Mouse (Mus musculus): ENCODE results near the gene Ankmy1. TPM values are rescaled to one million over a fixed set of nuclear protein-coding genes. Genes with fewer than 3 reads are reported as not detected.

The Ankmy1 gene
- polyA plus RNA-seq, 1 experiment = 0.11 TPM

DNA sequence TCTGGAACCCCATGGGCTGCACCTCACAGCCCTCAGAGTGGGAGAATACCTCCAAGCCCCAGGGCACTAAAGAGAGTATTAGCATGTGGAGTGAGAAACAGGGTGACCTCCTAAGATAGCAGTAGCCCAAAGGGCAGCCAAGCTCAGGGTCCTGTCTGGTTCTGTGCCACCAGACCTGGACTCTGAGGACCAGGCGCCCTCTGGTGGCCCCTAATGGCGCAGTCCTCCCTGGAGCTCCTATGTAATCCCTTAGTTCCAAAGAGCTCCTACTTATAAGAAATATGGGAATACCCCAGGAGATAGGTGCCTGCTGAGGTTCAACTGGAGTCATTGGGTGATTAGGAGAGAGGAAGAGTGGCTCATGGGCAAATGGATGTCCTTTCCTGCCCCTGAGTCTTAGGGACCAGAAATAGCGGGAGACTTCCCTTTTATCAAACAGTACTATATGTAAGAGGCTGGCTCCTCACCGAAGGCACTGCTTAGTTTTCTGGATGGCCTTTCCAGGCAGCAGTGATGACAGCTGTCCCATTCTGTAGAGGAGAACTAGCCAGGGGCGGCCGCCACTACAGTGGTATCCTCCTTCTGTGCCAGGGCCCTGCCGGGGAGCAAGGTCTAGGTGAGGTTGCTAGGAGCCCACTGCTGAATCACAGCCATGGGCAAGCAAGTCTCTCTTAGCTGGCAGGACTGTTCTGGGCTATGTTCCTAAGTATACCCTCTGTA is 68.6 kb downstream of the Ankmy1 start:
- DNase-seq (ENCODE audit: low read depth, low spot score) = peak; percentile 38
- 66% methylated on average over 7 of the region's 7 CpGs for WGBS

DNA sequence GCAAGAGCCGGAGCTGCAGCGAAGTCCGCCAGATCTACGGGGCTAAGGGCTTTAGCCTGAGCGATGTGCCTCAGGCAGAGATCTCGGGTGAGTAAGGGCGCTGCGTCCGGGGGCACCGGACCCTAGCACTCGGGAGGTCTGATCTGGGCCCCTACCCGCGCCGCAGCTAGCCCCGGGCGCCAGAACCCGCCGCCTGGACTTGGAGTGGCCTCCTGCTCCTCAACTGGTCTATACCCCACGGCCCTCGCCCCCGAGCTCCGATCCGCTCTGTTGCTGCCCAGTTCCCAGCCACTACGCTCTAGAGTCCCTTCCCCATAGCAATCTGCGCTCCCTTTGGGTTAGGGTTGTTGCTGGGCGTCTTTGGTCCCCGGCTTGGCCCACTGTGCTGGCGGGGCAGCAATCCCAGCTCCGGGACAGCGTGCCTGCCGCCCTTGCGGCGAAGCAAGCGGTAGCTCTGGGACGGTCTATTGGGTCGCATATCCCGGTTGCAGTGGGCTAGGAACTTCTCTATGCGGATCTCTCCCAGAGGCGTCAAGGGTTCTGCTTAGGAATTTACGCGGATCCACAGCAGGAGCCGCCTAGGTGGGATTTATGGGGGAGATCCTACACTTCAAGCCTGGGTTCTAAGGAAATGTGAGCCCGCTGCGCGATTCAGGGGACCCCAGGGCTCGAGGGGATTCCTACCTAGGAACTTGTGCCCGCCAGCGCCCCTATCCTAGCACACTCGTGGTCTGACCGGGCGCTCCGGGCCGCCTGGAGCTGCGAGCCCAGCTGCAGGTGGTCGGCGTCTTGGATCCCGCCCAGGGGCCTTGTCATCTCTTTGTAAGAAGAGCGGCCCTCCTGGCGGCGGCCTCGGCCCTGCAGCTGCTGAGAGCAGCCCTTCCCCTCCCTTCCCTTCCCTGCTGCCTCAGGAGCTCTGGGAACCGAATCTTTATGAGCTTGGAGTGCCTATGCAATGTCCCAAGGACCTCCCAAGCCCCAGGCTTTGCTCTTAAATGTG is 70.4 kb downstream of the Ankmy1 start:
- no peak for DNase-seq (ENCODE audit: low read depth, low spot score)
- WGBS = 2% methylated on average over 62 of the region's 62 CpGs

DNA sequence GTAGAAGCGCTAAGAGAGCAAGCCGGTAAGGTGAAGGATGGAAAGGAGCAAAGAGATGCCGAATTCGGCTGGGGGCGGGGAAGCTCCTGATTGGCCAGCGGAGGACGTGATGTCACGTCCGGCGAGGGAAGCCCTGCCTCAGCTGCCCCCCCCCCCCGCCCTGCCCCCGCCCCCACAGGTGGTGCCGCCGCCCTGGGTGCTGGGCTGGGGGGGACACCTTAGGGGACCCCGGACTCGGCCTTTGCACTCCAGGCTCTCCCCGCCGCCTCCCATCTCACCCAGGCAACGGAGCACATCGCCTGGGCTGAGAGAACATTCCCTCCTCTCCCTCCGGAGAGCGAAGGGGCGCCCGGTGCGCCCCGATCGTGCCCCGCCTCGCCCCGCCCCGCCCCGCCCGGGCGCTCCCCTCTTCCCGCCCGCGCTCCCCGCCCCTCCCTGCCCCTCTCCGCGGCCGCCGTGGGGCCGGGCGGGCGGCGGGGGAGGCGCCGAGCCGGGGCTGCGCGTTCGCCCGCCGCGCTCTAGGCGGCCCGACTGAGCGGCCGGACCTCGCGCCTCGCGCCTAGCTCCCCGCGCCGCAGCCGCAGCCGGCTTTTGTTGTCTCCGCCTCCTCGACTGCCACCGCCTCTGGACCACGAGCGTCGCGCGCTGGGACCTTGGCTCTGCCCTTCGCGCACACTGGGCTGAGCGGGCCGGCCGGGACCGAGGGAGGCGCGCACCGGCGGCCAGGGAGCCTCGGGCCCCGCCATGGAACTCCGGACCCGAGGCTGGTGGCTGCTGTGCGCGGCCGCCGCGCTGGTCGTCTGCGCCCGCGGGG is 71.3 kb downstream of the Ankmy1 start, which contains the start of gene Gpc1:
Gene Gpc1, plus strand, starts transcription at position 458 of the 814 bp plus-strand sequence.
- under 1% methylated on average over 73 of the region's 99 CpGs for WGBS
- no peak for DNase-seq (ENCODE audit: low read depth, low spot score)

DNA sequence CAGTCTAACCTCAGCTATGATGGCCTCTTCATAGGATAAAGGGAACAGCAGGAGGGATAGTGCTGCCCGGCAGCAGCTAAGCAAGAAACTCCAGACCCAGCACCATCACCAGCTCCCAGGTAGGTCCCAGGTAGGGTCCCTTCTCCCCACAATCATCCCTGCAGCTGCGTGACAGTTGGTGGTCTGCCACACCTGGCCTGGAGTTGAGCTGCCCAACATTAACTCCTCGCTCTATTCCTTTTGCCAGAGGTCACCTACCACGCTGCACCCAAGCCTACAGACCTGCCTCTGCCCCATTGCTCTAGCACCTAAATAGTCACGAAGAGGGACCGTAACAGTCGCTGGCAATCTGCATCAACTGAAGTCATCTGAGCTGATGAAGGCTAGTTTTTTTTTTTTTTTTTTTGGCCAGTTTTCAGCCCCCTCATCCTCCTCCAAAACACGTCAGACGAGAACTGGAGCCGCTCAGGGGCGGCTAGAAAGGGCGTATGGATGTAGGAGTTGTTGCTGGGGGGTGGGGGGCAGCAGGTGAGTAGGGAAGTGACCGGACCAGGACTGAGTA is 72.0 kb downstream of the Ankmy1 start:
- 13% methylated on average over 13 of the region's 13 CpGs for WGBS

DNA sequence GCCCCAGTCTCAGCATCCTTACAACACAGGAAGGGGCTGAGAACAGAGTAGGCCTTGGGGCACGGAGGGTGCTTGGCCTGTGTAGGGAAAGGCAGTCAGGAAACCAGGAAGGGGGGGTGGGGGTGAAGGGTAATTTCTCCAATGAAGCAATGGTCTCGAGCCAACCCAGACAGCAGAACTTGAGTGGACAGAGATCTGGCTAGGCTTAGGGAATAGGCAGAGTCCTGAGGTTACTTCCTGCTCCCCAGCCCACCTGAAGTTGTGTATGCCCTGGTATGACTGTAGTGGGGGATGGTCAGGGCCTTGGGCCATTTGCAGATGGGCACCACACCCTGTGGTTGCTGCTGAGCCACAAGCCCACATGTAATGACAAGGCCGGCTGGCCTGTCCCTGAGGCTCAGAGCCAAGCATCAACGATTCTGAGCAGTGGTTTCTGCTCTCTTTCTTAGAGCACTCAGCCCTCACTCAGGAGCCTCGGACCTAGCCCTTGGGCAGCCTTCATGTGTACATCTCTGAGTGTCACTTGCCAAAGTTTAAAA is 86.9 kb downstream of the Ankmy1 start:
- no peak for DNase-seq (ENCODE audit: low read depth, low spot score)
- 66% methylated on average over 5 of the region's 5 CpGs for WGBS

More for the DNA sequence above, 72.0 kb downstream of the Ankmy1 start:
- no peak for DNase-seq (ENCODE audit: low read depth, low spot score)

DNA sequence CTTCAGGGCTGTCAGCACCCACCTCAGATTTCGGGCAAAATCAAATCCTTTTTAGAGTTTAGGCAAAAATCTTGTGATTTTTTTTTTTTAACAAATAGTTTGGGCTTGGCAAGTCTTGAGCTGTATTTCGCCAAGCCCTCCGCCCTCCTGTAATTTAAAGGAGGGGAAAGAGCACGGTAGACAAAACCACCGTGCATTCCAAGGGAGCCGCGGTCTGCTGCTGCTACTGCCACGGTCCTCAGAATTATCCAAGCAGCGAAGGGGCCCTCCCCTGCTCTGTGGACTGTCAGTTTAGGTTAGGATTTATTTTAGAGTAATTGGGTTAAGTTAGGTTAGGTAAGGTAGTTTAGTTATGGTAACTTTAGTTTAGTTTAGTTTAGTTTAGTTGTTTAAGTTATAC is 87.6 kb downstream of the Ankmy1 start:
- 36% methylated on average over 9 of the region's 9 CpGs for WGBS
- no peak for DNase-seq (ENCODE audit: low read depth, low spot score)

DNA sequence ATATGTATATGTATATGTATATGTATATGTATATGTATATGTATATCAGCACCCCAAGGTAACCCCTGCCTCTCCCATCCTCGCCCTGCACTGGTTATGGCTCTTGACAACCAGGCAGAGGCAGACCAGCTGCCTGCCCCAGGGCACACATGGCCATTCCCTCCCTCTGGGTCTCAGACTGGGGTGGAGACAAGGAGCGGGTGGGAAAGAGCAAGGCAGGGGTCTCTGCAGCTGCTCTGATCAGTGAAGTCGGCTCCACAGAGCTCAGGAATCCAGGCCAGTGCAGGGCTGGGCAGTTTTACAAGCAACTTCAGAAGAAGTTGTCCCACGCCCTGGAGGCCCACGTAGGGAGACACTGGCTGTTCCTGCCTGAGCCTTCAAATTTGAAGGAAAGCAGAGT is 88.4 kb downstream of the Ankmy1 start:
- DNase-seq (ENCODE audit: low read depth, low spot score) = no peak
- 47% methylated on average over 5 of the region's 5 CpGs for WGBS

Other genes starting within 250 kb of the Ankmy1 start
- 6.8 and 7.5 TPM in 2 replicates for gene Gpc1, start 71.3 kb downstream of the Ankmy1 start, polyA plus RNA-seq (2012; rRNA removed)
- gene Dusp28, start 4.1 kb upstream of the Ankmy1 start, polyA plus RNA-seq (2012; rRNA removed) = 10.4 and 12.7 TPM in 2 replicates
- gene Rnpepl1, start 7.9 kb upstream of the Ankmy1 start, polyA plus RNA-seq (2012; rRNA removed) = 147 and 154 TPM in 2 replicates
- gene Capn10, start 31.5 kb upstream of the Ankmy1 start, polyA plus RNA-seq (2012; rRNA removed) = 25.1 and 31.3 TPM in 2 replicates
- 21.9 and 37.1 TPM in 2 replicates for gene Gpr35, start 48.0 kb upstream of the Ankmy1 start, polyA plus RNA-seq (2012; rRNA removed)
- gene Aqp12, start 103.4 kb upstream of the Ankmy1 start, polyA plus RNA-seq (2012; rRNA removed) = 0.12 TPM in 1 of 2 replicates, not detected in the other
- 1.4 and 2.7 TPM in 2 replicates for gene Kif1a, start 199.0 kb upstream of the Ankmy1 start, polyA plus RNA-seq (2012; rRNA removed)
- gene Agxt, start 232.3 kb upstream of the Ankmy1 start, polyA plus RNA-seq (2012; rRNA removed) = 0.14 and 0.34 TPM in 2 replicates

Data from large intestine, adult 2 months (tissue).